Mouse (Mus musculus): Measurements from ENCODE around the gene Grin3b. TPM values are rescaled to one million over a fixed set of nuclear protein-coding genes. Genes with fewer than 3 reads are reported as not detected.

Gene Grin3b
- polyA plus RNA-seq, 1 experiment from 2014 or later: 0.08 TPM

- Histone ChIP-seq H3K36me3 (ENCODE audit: control insufficient read depth, insufficient read depth) (peaks cover 3% of the 10 kb centered on the region; the same call in 1 of the 2 replicates), H3K4me1 (ENCODE audit: control insufficient read depth, low read depth, low read length) (peaks cover 49% of the 10 kb centered on the region), H3K27ac (ENCODE audit: low read length) (0 out of 2 replicates have a peak overlapping the region, but pooled peaks have one; percentile 72), H3K9ac (ENCODE audit: low read depth, low read length) (no peak overlapping the region), H3K9me3 (replicated peaks; ENCODE audit: control insufficient read depth, low read length) (no peaks in the 10 kb centered on the region), H3K4me2 (ENCODE audit: low read depth, low read length) (peak overlapping the region; percentile 58), H3K27me3 (ENCODE audit: control insufficient read depth, insufficient read depth, low read depth, low read length) (no peaks in the 10 kb centered on the region), H3K4me3 (ENCODE audit: low read depth, low read length) (no peak overlapping the region; the same call in 1 of the 2 replicates)
- WGBS (ENCODE audit: insufficient replicate concordance): 54% methylated on average over 20 of the region's 20 CpGs
- peak; percentile 19; the same call in 1 of the 2 replicates for ATAC-seq (ENCODE audit: low read depth)
Observed at GRCm38 (mm10) chr10:80019471-80020131, 49.1 kb downstream of the Grin3b start.

GRCm38 (mm10) chr10:80020191-80020590 is 49.7 kb downstream of the Grin3b start:
- Histone ChIP-seq H3K4me2 (ENCODE audit: low read depth, low read length) (no peak overlapping the region), H3K27ac (ENCODE audit: low read length) (no peak overlapping the region), H3K9me3 (replicated peaks; ENCODE audit: control insufficient read depth, low read length) (no peaks in the 10 kb centered on the region), H3K27me3 (ENCODE audit: control insufficient read depth, insufficient read depth, low read depth, low read length) (no peaks in the 10 kb centered on the region), H3K36me3 (ENCODE audit: control insufficient read depth, insufficient read depth) (0 out of 2 replicates have a peak, but pooled peaks cover 3% of the 10 kb centered on the region), H3K4me1 (ENCODE audit: control insufficient read depth, low read depth, low read length) (peaks cover 52% of the 10 kb centered on the region), H3K9ac (ENCODE audit: low read depth, low read length) (no peak overlapping the region), H3K4me3 (ENCODE audit: low read depth, low read length) (no peak overlapping the region)
- no peak for ATAC-seq (ENCODE audit: low read depth)
- WGBS (ENCODE audit: insufficient replicate concordance): 77% methylated on average over 11 of the region's 11 CpGs

- Histone ChIP-seq H3K36me3 (ENCODE audit: control insufficient read depth, insufficient read depth) (0 out of 2 replicates have a peak, but pooled peaks cover 3% of the 10 kb centered on the region), H3K27me3 (ENCODE audit: control insufficient read depth, insufficient read depth, low read depth, low read length) (no peaks in the 10 kb centered on the region), H3K4me2 (ENCODE audit: low read depth, low read length) (no peak overlapping the region), H3K27ac (ENCODE audit: low read length) (no peak overlapping the region), H3K9ac (ENCODE audit: low read depth, low read length) (no peak overlapping the region), H3K9me3 (replicated peaks; ENCODE audit: control insufficient read depth, low read length) (no peaks in the 10 kb centered on the region), H3K4me1 (ENCODE audit: control insufficient read depth, low read depth, low read length) (peaks cover 54% of the 10 kb centered on the region), H3K4me3 (ENCODE audit: low read depth, low read length) (no peak overlapping the region)
- no peak for ATAC-seq (ENCODE audit: low read depth)
- WGBS (ENCODE audit: insufficient replicate concordance): 81% methylated on average over 18 of the region's 18 CpGs
Observed at GRCm38 (mm10) chr10:80020603-80021319, 50.2 kb downstream of the Grin3b start.

- WGBS (ENCODE audit: insufficient replicate concordance): 77% methylated on average over 13 of the region's 13 CpGs
- no peak for ATAC-seq (ENCODE audit: low read depth)
- Histone ChIP-seq H3K9me3 (replicated peaks; ENCODE audit: control insufficient read depth, low read length) (no peaks in the 10 kb centered on the region), H3K4me2 (ENCODE audit: low read depth, low read length) (no peak overlapping the region), H3K27me3 (ENCODE audit: control insufficient read depth, insufficient read depth, low read depth, low read length) (no peaks in the 10 kb centered on the region), H3K4me3 (ENCODE audit: low read depth, low read length) (no peak overlapping the region), H3K27ac (ENCODE audit: low read length) (no peak overlapping the region), H3K9ac (ENCODE audit: low read depth, low read length) (no peak overlapping the region), H3K4me1 (ENCODE audit: control insufficient read depth, low read depth, low read length) (peaks cover 53% of the 10 kb centered on the region), H3K36me3 (ENCODE audit: control insufficient read depth, insufficient read depth) (peaks cover 4% of the 10 kb centered on the region; the same call in 1 of the 2 replicates)
Observed at GRCm38 (mm10) chr10:80021320-80021641, 50.8 kb downstream of the Grin3b start.

GRCm38 (mm10) chr10:80022164-80022563 is 51.6 kb downstream of the Grin3b start:
- 79% methylated on average over 12 of the region's 12 CpGs for WGBS (ENCODE audit: insufficient replicate concordance)
- H3K9me3 ChIP-seq (replicated peaks; ENCODE audit: control insufficient read depth, low read length): no peaks in the 10 kb centered on the region
- H3K4me1 ChIP-seq (ENCODE audit: control insufficient read depth, low read depth, low read length): peaks cover 45% of the 10 kb centered on the region
- no peak overlapping the region for H3K4me3 ChIP-seq (ENCODE audit: low read depth, low read length)
- ATAC-seq (ENCODE audit: low read depth): no peak
- H3K36me3 ChIP-seq (ENCODE audit: control insufficient read depth, insufficient read depth): peaks cover 8% of the 10 kb centered on the region; the same call in 1 of the 2 replicates
- no peak overlapping the region for H3K27ac ChIP-seq (ENCODE audit: low read length)
- H3K9ac ChIP-seq (ENCODE audit: low read depth, low read length): no peak overlapping the region
- no peak overlapping the region for H3K4me2 ChIP-seq (ENCODE audit: low read depth, low read length)
- H3K27me3 ChIP-seq (ENCODE audit: control insufficient read depth, insufficient read depth, low read depth, low read length): no peaks in the 10 kb centered on the region

- Histone ChIP-seq H3K9ac (ENCODE audit: low read depth, low read length) (no peak overlapping the region), H3K36me3 (ENCODE audit: control insufficient read depth, insufficient read depth) (peaks cover 11% of the 10 kb centered on the region; the same call in 1 of the 2 replicates), H3K4me2 (ENCODE audit: low read depth, low read length) (no peak overlapping the region), H3K27me3 (ENCODE audit: control insufficient read depth, insufficient read depth, low read depth, low read length) (no peaks in the 10 kb centered on the region), H3K4me3 (ENCODE audit: low read depth, low read length) (no peak overlapping the region), H3K9me3 (replicated peaks; ENCODE audit: control insufficient read depth, low read length) (no peaks in the 10 kb centered on the region), H3K27ac (ENCODE audit: low read length) (no peak overlapping the region), H3K4me1 (ENCODE audit: control insufficient read depth, low read depth, low read length) (peaks cover 40% of the 10 kb centered on the region)
- 81% methylated on average over 8 of the region's 8 CpGs for WGBS (ENCODE audit: insufficient replicate concordance)
- ATAC-seq (ENCODE audit: low read depth): no peak
Observed at GRCm38 (mm10) chr10:80022806-80023205, 52.3 kb downstream of the Grin3b start.

- no peak for ATAC-seq (ENCODE audit: low read depth)
- WGBS (ENCODE audit: insufficient replicate concordance): 72% methylated on average over 5 of the region's 5 CpGs
- no peak overlapping the region for H3K4me2 ChIP-seq (ENCODE audit: low read depth, low read length)
Observed at GRCm38 (mm10) chr10:80023758-80024157, 53.2 kb downstream of the Grin3b start.

GRCm38 (mm10) chr10:80024229-80025043 is 53.9 kb downstream of the Grin3b start:
- Histone ChIP-seq H3K36me3 (ENCODE audit: control insufficient read depth, insufficient read depth) (peaks cover 11% of the 10 kb centered on the region; the same call in 1 of the 2 replicates), H3K27ac (ENCODE audit: low read length) (peak overlapping the region; percentile 23; the same call in 1 of the 2 replicates), H3K4me3 (ENCODE audit: low read depth, low read length) (no peak overlapping the region), H3K9me3 (replicated peaks; ENCODE audit: control insufficient read depth, low read length) (no peaks in the 10 kb centered on the region), H3K9ac (ENCODE audit: low read depth, low read length) (no peak overlapping the region), H3K27me3 (ENCODE audit: control insufficient read depth, insufficient read depth, low read depth, low read length) (no peaks in the 10 kb centered on the region), H3K4me2 (ENCODE audit: low read depth, low read length) (no peak overlapping the region), H3K4me1 (ENCODE audit: control insufficient read depth, low read depth, low read length) (peaks cover 35% of the 10 kb centered on the region)
- 74% methylated on average over 15 of the region's 15 CpGs for WGBS (ENCODE audit: insufficient replicate concordance)
- no peak for ATAC-seq (ENCODE audit: low read depth)

More at GRCm38 (mm10) chr10:80023758-80024157, 53.2 kb downstream of the Grin3b start:
- Histone ChIP-seq H3K4me3 (ENCODE audit: low read depth, low read length) (no peak overlapping the region), H3K9me3 (replicated peaks; ENCODE audit: control insufficient read depth, low read length) (no peaks in the 10 kb centered on the region), H3K4me1 (ENCODE audit: control insufficient read depth, low read depth, low read length) (peaks cover 42% of the 10 kb centered on the region), H3K36me3 (ENCODE audit: control insufficient read depth, insufficient read depth) (peaks cover 11% of the 10 kb centered on the region; the same call in 1 of the 2 replicates), H3K9ac (ENCODE audit: low read depth, low read length) (no peak overlapping the region), H3K27me3 (ENCODE audit: control insufficient read depth, insufficient read depth, low read depth, low read length) (no peaks in the 10 kb centered on the region), H3K27ac (ENCODE audit: low read length) (peak overlapping the region; percentile 15; the same call in 1 of the 2 replicates)
